Mouse (Mus musculus) embryonic facial prominence, embryonic 11.5 days (tissue): ENCODE data around the gene AI987944. TPM values are rescaled to one million over a fixed set of nuclear protein-coding genes. Genes with fewer than 3 reads are reported as not detected.

ENCODE experiments used
- ATAC-seq: fragments of 200-750 bp; cut with Nextera tagmentation; replicated peaks from 2 replicates; pipeline ENCODE4 v1.8.0; 2017; ENCODE audit warnings: low read depth; ENCODE audit not compliant: insufficient number of reproducible peaks, low FRiP score, low TSS enrichment
- DNase-seq: peaks from one replicate; pipeline ENCODE4 v3.0.0-alpha.2; 2015; ENCODE audit warnings: low spot score
- H3K27ac ChIP-seq: fragments of 300-500 bp; sonication (generic); replicated peaks from 2 replicates; pipeline ENCODE4 v1.5.1; 2014; ENCODE audit warnings: mild to moderate bottlenecking, low read depth, low read length, control low read depth
- H3K27me3 ChIP-seq: fragments of 300-500 bp; sonication (generic); 2 replicates; pipeline ENCODE4 v1.6.1; 2014; ENCODE audit warnings: mild to moderate bottlenecking, low read length, moderate library complexity, mixed read lengths; ENCODE audit not compliant: control insufficient read depth, insufficient read depth
- H3K36me3 ChIP-seq: fragments of 300-500 bp; sonication (generic); replicated peaks from 2 replicates; pipeline ENCODE4 v1.6.1; 2014; ENCODE audit warnings: low read depth, mild to moderate bottlenecking, low read length, moderate library complexity, mixed read lengths; ENCODE audit not compliant: control insufficient read depth, insufficient read depth
- H3K4me1 ChIP-seq: fragments of 300-500 bp; sonication (generic); 2 replicates; pipeline ENCODE4 v1.6.1; 2014; ENCODE audit warnings: low read length, mixed read lengths; ENCODE audit not compliant: control insufficient read depth, insufficient read depth
- H3K4me2 ChIP-seq: fragments of 300-500 bp; sonication (generic); 2 replicates; pipeline ENCODE4 v1.6.1; 2014; ENCODE audit warnings: low read depth, mild to moderate bottlenecking, control low read depth, low read length, moderate library complexity
- H3K4me3 ChIP-seq: fragments of 300-500 bp; sonication (generic); 2 replicates; pipeline ENCODE4 v1.5.1; 2014; ENCODE audit warnings: low read depth, low read length, control low read depth
- H3K9ac ChIP-seq: fragments of 300-500 bp; sonication (generic); replicated peaks from 2 replicates; pipeline ENCODE4 v1.6.1; 2014; ENCODE audit warnings: mild to moderate bottlenecking, control low read depth, low read length
- H3K9me3 ChIP-seq: fragments of 300-500 bp; sonication (generic); replicated peaks from 2 replicates; pipeline ENCODE4 v1.6.1; 2016; ENCODE audit warnings: mild to moderate bottlenecking, low read length, inconsistent platforms, mixed read lengths; ENCODE audit not compliant: control insufficient read depth
- WGBS: fragments of 180-500 bp; shearing (Covaris S2); extraction: QIAGEN DNeasy Blood & Tissue Kit; methylation state at CpG from one replicate; pipeline ENCODE4 v1.1.7; 2014; 5-methylcytosine and 5-hydroxymethylcytosine counted together
- polyA plus RNA-seq: library from polyadenylated mRNA; unstranded; fragments of >200 nt; fragmentation: Nextera tagmentation; extraction: Ambion mirVana; gene quantifications from 2 replicates; pipeline ENCODE4 v1.2.1, GENCODE M21; 2014

Gene AI987944
- polyA plus RNA-seq, result 9.4 and 11.7 TPM in 2 replicates

GRCm38 (mm10) chr7:41393048-41393971 lies at the start of gene AI987944:
Gene AI987944 (minus strand): TSS chr7:41393379.
- H3K36me3 ChIP-seq, result no peaks in the 10 kb centered on the region
- no peaks in the 10 kb centered on the region for H3K9me3 ChIP-seq
- no peaks in the 10 kb centered on the region for H3K27me3 ChIP-seq
- under 1% methylated on average over 25 of the region's 25 CpGs for WGBS
- H3K4me2 ChIP-seq, result peak within 1 kb of the TSS; percentile 42
- H3K4me3 ChIP-seq, result peak within 1 kb of the TSS; percentile 40
- peak; percentile 92 for DNase-seq
- ATAC-seq, result peak; percentile 98
- no peaks in the 10 kb centered on the region for H3K4me1 ChIP-seq
- peak within 1 kb of the TSS; percentile 50 for H3K9ac ChIP-seq
- H3K27ac ChIP-seq, result peak within 1 kb of the TSS; percentile 17; the same call in 1 of the 2 replicates

- Histone ChIP-seq H3K4me2 (no peak overlapping the region), H3K9ac (no peak overlapping the region), H3K27me3 (no peaks in the 10 kb centered on the region), H3K27ac (no peak overlapping the region), H3K36me3 (no peaks in the 10 kb centered on the region), H3K4me1 (no peaks in the 10 kb centered on the region), H3K4me3 (no peak overlapping the region), H3K9me3 (no peaks in the 10 kb centered on the region)
- 0 out of 2 replicates have a peak, but pooled peaks have one; percentile 18 for ATAC-seq
- whole genome bisulfite sequencing, result 66% methylated on average over 4 of the region's 4 CpGs
- DNase-seq, result no peak
Measured at GRCm38 (mm10) chr7:41394130-41394529, 951 bp upstream of the AI987944 start.

Other genes starting within 250 kb of the AI987944 start
- not detected in 2 replicates for gene Gm5592, start 239.5 kb downstream of the AI987944 start, polyA plus RNA-seq
- 0.32 and 0.33 TPM in 2 replicates for gene Vmn2r57, start 55.3 kb upstream of the AI987944 start, polyA plus RNA-seq
- gene Gm20449, start 106.0 kb upstream of the AI987944 start, polyA plus RNA-seq, result 0.08 TPM in 1 of 2 replicates, not detected in the other
- gene AW146154, start 106.5 kb upstream of the AI987944 start, polyA plus RNA-seq, result 8.2 and 14.1 TPM in 2 replicates
- not detected in 2 replicates for gene Gm6871, start 180.3 kb upstream of the AI987944 start, polyA plus RNA-seq
- gene 2610021A01Rik, start 205.9 kb upstream of the AI987944 start, polyA plus RNA-seq, result 17.9 and 18.8 TPM in 2 replicates
- 15.4 and 19.7 TPM in 2 replicates for gene Zfp788, start 239.8 kb upstream of the AI987944 start, polyA plus RNA-seq